Mouse (Mus musculus) neural tube, embryonic 13.5 days (tissue): ENCODE measurements around the gene Gm45140. TPM values are rescaled to one million over a fixed set of nuclear protein-coding genes. Genes with fewer than 3 reads are reported as not detected.
A peak's percentile ranks its signal among the peaks of the same experiment; 100 is the strongest.

Source experiments
- ATAC-seq: fragments of 200-750 bp; cut with Nextera tagmentation; 2 replicates; pipeline ENCODE4 v1.8.0; 2017; ENCODE audit warnings: low read depth, mild to moderate bottlenecking, moderate TSS enrichment, moderate library complexity
- H3K27ac ChIP-seq: fragments of 300-500 bp; sonication (generic); replicated peaks from 2 replicates; pipeline ENCODE4 v1.5.1; 2015; ENCODE audit warnings: moderate library complexity, mild to moderate bottlenecking, inconsistent platforms
- H3K27me3 ChIP-seq: fragments of 300-500 bp; sonication (generic); 2 replicates; pipeline ENCODE4 v1.6.1; 2015; ENCODE audit warnings: mild to moderate bottlenecking, inconsistent platforms
- H3K36me3 ChIP-seq: fragments of 300-500 bp; sonication (generic); 2 replicates; pipeline ENCODE4 v1.6.1; 2015; ENCODE audit warnings: mild to moderate bottlenecking, inconsistent platforms
- H3K4me1 ChIP-seq: fragments of 300-500 bp; sonication (generic); replicated peaks from 2 replicates; pipeline ENCODE4 v1.6.1; 2015; ENCODE audit warnings: inconsistent platforms
- H3K4me2 ChIP-seq: fragments of 300-500 bp; sonication (generic); 2 replicates; pipeline ENCODE4 v1.6.1; 2015; ENCODE audit warnings: inconsistent platforms, mild to moderate bottlenecking, moderate library complexity
- H3K4me3 ChIP-seq: fragments of 300-500 bp; sonication (generic); 2 replicates; pipeline ENCODE4 v1.5.1; 2015; ENCODE audit warnings: mild to moderate bottlenecking, inconsistent platforms
- H3K9ac ChIP-seq: fragments of 300-500 bp; sonication (generic); 2 replicates; pipeline ENCODE4 v1.6.1; 2015; ENCODE audit warnings: moderate library complexity, mild to moderate bottlenecking, inconsistent platforms
- H3K9me3 ChIP-seq: fragments of 300-500 bp; sonication (generic); 2 replicates; pipeline ENCODE4 v1.6.1; 2016; ENCODE audit warnings: inconsistent platforms
- WGBS: fragments of 180-500 bp; shearing (Covaris S2); methylation state at CpG from one replicate; pipeline ENCODE4 v1.1.7; 2015; 5-methylcytosine and 5-hydroxymethylcytosine counted together
- polyA plus RNA-seq: library from polyadenylated mRNA; unstranded; fragments of >200 nt; fragmentation: Nextera tagmentation; extraction: Ambion mirVana; gene quantifications from 2 replicates; pipeline ENCODE4 v1.2.1, GENCODE M21; 2015

Gm45140 gene
- polyA plus RNA-seq, 1 experiment from 2014 or later = 4.5 TPM

GRCm38 (mm10) chr6:87867256-87867655 lies 31.7 kb upstream of the Gm45140 start:
- ATAC-seq = no peak
- no peak overlapping the region for H3K4me2 ChIP-seq
- WGBS = 73% methylated on average over 2 of the region's 2 CpGs
- no peaks in the 10 kb centered on the region for H3K4me1 ChIP-seq
- no peaks in the 10 kb centered on the region for H3K36me3 ChIP-seq
- H3K4me3 ChIP-seq = no peak overlapping the region
- no peaks in the 10 kb centered on the region for H3K9me3 ChIP-seq
- no peaks in the 10 kb centered on the region for H3K27me3 ChIP-seq
- H3K27ac ChIP-seq = no peak overlapping the region
- no peak overlapping the region for H3K9ac ChIP-seq

- 87% methylated on average over 6 of the region's 6 CpGs for WGBS
- H3K4me2 ChIP-seq = no peak overlapping the region
- no peaks in the 10 kb centered on the region for H3K27me3 ChIP-seq
- no peak overlapping the region for H3K4me3 ChIP-seq
- no peaks in the 10 kb centered on the region for H3K36me3 ChIP-seq
- no peaks in the 10 kb centered on the region for H3K9me3 ChIP-seq
- no peak overlapping the region for H3K9ac ChIP-seq
- no peak overlapping the region for H3K27ac ChIP-seq
- H3K4me1 ChIP-seq = no peaks in the 10 kb centered on the region
- no peak for ATAC-seq
These were observed 30.6 kb upstream of the Gm45140 start for GRCm38 (mm10) chr6:87866211-87866610.

GRCm38 (mm10) chr6:87857071-87857470 lies 21.5 kb upstream of the Gm45140 start:
- Histone ChIP-seq H3K9ac (no peak overlapping the region), H3K4me2 (no peak overlapping the region), H3K9me3 (no peaks in the 10 kb centered on the region), H3K27ac (no peak overlapping the region), H3K4me1 (no peaks in the 10 kb centered on the region), H3K27me3 (no peaks in the 10 kb centered on the region), H3K36me3 (no peaks in the 10 kb centered on the region), H3K4me3 (no peak overlapping the region)
- WGBS = 57% methylated on average over 1 of the region's 1 CpGs
- ATAC-seq = no peak

GRCm38 (mm10) chr6:87853446-87853845 lies 17.9 kb upstream of the Gm45140 start:
- Histone ChIP-seq H3K4me3 (no peak overlapping the region), H3K9ac (no peak overlapping the region), H3K4me1 (peaks cover 18% of the 10 kb centered on the region), H3K36me3 (0 out of 2 replicates have a peak, but pooled peaks cover 4% of the 10 kb centered on the region), H3K4me2 (no peak overlapping the region), H3K27ac (no peak overlapping the region), H3K27me3 (no peaks in the 10 kb centered on the region), H3K9me3 (no peaks in the 10 kb centered on the region)
- WGBS = 84% methylated on average over 4 of the region's 4 CpGs
- ATAC-seq = no peak

GRCm38 (mm10) chr6:87851871-87852270 lies 16.3 kb upstream of the Gm45140 start:
- 0 out of 2 replicates have a peak, but pooled peaks cover 9% of the 10 kb centered on the region for H3K36me3 ChIP-seq
- peak overlapping the region; percentile 80; the same call in 1 of the 2 replicates for H3K4me2 ChIP-seq
- no peak for ATAC-seq
- 83% methylated on average over 6 of the region's 6 CpGs for WGBS
- H3K4me3 ChIP-seq = no peak overlapping the region
- no peaks in the 10 kb centered on the region for H3K9me3 ChIP-seq
- H3K27ac ChIP-seq = no peak overlapping the region
- H3K27me3 ChIP-seq = no peaks in the 10 kb centered on the region
- peaks cover 34% of the 10 kb centered on the region for H3K4me1 ChIP-seq
- H3K9ac ChIP-seq = no peak overlapping the region; the same call in 1 of the 2 replicates

GRCm38 (mm10) chr6:87850900-87851614 lies 15.5 kb upstream of the Gm45140 start, which contains the start of gene Cnbp:
TSS of gene Cnbp (minus strand) at chr6:87851106.
- 0 out of 2 replicates have a peak, but pooled peaks cover 9% of the 10 kb centered on the region for H3K36me3 ChIP-seq
- H3K4me1 ChIP-seq = peaks cover 37% of the 10 kb centered on the region
- peak within 1 kb of the TSS; percentile 98 for H3K9ac ChIP-seq
- ATAC-seq = peak; percentile 98
- peak within 1 kb of the TSS; percentile 80 for H3K4me2 ChIP-seq
- peak within 1 kb of the TSS; percentile 100 for H3K4me3 ChIP-seq
- H3K27ac ChIP-seq = peak within 1 kb of the TSS; percentile 95
- WGBS = under 1% methylated on average over 55 of the region's 55 CpGs
- H3K27me3 ChIP-seq = no peaks in the 10 kb centered on the region
- H3K9me3 ChIP-seq = no peaks in the 10 kb centered on the region

GRCm38 (mm10) chr6:87850155-87850899 lies 14.7 kb upstream of the Gm45140 start:
- under 1% methylated on average over 65 of the region's 73 CpGs for WGBS
- peak; percentile 75 for ATAC-seq

GRCm38 (mm10) chr6:87849780-87850154 lies 14.2 kb upstream of the Gm45140 start:
- Histone ChIP-seq H3K27ac (no peak overlapping the region), H3K36me3 (peaks cover 18% of the 10 kb centered on the region), H3K4me1 (peaks cover 37% of the 10 kb centered on the region), H3K4me3 (peak overlapping the region; percentile 100), H3K27me3 (no peaks in the 10 kb centered on the region), H3K4me2 (peak overlapping the region; percentile 80), H3K9me3 (no peaks in the 10 kb centered on the region), H3K9ac (peak overlapping the region; percentile 98)
- WGBS = under 1% methylated on average over 8 of the region's 8 CpGs
- no peak for ATAC-seq

More at GRCm38 (mm10) chr6:87850155-87850899, 14.7 kb upstream of the Gm45140 start:
- H3K4me2 ChIP-seq = peak overlapping the region; percentile 80
- H3K9ac ChIP-seq = peak overlapping the region; percentile 98
- peaks cover 12% of the 10 kb centered on the region for H3K36me3 ChIP-seq
- H3K9me3 ChIP-seq = no peaks in the 10 kb centered on the region
- no peaks in the 10 kb centered on the region for H3K27me3 ChIP-seq
- H3K4me3 ChIP-seq = peak overlapping the region; percentile 100
- peak overlapping the region; percentile 95 for H3K27ac ChIP-seq
- peaks cover 37% of the 10 kb centered on the region for H3K4me1 ChIP-seq

- H3K4me1 ChIP-seq = peaks cover 37% of the 10 kb centered on the region
- H3K4me2 ChIP-seq = no peak overlapping the region
- H3K27ac ChIP-seq = no peak overlapping the region
- H3K9me3 ChIP-seq = no peaks in the 10 kb centered on the region
- no peak for ATAC-seq
- H3K4me3 ChIP-seq = no peak overlapping the region
- no peaks in the 10 kb centered on the region for H3K27me3 ChIP-seq
- peak overlapping the region; percentile 8; the same call in 1 of the 2 replicates for H3K9ac ChIP-seq
- peaks cover 44% of the 10 kb centered on the region for H3K36me3 ChIP-seq
- WGBS = 88% methylated on average over 1 of the region's 1 CpGs
These were observed 11.2 kb upstream of the Gm45140 start for GRCm38 (mm10) chr6:87846813-87847212.

GRCm38 (mm10) chr6:87845031-87845695 lies 9.6 kb upstream of the Gm45140 start:
- Histone ChIP-seq H3K4me2 (no peak overlapping the region), H3K27ac (no peak overlapping the region), H3K4me1 (peaks cover 32% of the 10 kb centered on the region), H3K9me3 (no peaks in the 10 kb centered on the region), H3K27me3 (no peaks in the 10 kb centered on the region), H3K4me3 (no peak overlapping the region), H3K36me3 (peaks cover 52% of the 10 kb centered on the region), H3K9ac (no peak overlapping the region)
- WGBS = 92% methylated on average over 13 of the region's 13 CpGs
- no peak for ATAC-seq

- peaks cover 43% of the 10 kb centered on the region for H3K36me3 ChIP-seq
- no peak overlapping the region for H3K4me2 ChIP-seq
- H3K9me3 ChIP-seq = no peaks in the 10 kb centered on the region
- H3K27me3 ChIP-seq = no peaks in the 10 kb centered on the region
- no peak overlapping the region for H3K9ac ChIP-seq
- no peak overlapping the region for H3K27ac ChIP-seq
- peaks cover 24% of the 10 kb centered on the region for H3K4me1 ChIP-seq
- no peak for ATAC-seq
- WGBS = 27% methylated on average over 1 of the region's 1 CpGs
- H3K4me3 ChIP-seq = no peak overlapping the region
These were observed 6.7 kb upstream of the Gm45140 start for GRCm38 (mm10) chr6:87842254-87842653.

GRCm38 (mm10) chr6:87841635-87842034 lies 6.0 kb upstream of the Gm45140 start:
- H3K4me1 ChIP-seq = peaks cover 23% of the 10 kb centered on the region
- no peak overlapping the region for H3K27ac ChIP-seq
- H3K9ac ChIP-seq = no peak overlapping the region
- no peak overlapping the region for H3K4me3 ChIP-seq
- peaks cover 43% of the 10 kb centered on the region for H3K36me3 ChIP-seq
- H3K27me3 ChIP-seq = no peaks in the 10 kb centered on the region
- H3K9me3 ChIP-seq = no peaks in the 10 kb centered on the region
- WGBS = 76% methylated on average over 8 of the region's 8 CpGs
- H3K4me2 ChIP-seq = no peak overlapping the region
- no peak for ATAC-seq
